Mouse (Mus musculus) adrenal gland, postnatal 14 days (tissue): ENCODE data around the gene Plp2. TPM values are rescaled to one million over a fixed set of nuclear protein-coding genes. Genes with fewer than 3 reads are reported as not detected.
A peak's percentile ranks its signal among the peaks of the same experiment; 100 is the strongest.

ENCODE experiments used
- DNase-seq: peaks from one replicate; pipeline ENCODE4 v3.0.0; 2021; ENCODE audit warnings: mixed read lengths
- total RNA-seq: library from RNA; stranded (reverse); gene quantifications from 2 replicates; pipeline ENCODE4 v1.2.3, GENCODE M21; 2021

Plp2 gene
- total RNA-seq, 1 experiment from 2014 or later = 75.2 TPM

DNA sequence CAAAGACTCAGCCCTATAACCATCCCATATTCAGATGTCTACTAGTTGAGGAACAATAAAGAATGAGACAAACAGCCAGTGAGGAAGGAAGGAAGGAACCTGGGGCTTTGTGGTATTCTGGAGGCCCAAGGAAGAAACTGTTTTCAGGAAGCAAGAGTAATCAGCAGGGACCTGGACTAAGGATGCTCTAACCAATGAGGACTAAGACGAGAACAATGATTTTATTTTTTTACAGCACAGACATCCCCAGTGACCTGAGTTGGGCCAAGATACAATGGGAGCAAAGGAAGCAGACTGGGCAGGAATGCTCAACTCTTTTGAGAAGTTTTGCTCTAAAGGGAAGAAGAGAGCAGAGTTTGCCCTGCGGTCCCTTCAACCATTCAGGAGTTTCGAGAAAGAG lies 8.3 kb downstream of the Plp2 start:
- DNase-seq = no peak

DNA sequence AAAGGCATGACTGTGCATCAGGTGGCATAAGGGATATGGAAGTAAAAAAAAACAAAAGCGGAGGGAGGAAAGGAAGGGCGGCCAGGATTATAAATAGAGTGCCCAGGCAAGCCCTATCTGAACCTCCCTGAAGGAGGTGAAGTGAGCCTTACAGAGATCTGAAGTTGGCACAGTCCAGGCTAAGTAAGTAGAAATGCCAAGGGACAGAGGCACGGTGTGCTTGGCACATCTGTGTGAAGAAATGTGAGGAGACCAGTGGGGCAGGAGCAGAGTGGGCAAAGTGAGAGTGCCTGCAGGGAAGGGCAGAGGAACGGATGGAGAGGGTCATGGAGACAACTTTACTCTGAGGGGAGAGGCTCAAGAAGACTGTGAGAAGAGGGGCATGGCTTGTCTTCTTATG lies 10.1 kb downstream of the Plp2 start:
- DNase-seq = peak; percentile 21

DNA sequence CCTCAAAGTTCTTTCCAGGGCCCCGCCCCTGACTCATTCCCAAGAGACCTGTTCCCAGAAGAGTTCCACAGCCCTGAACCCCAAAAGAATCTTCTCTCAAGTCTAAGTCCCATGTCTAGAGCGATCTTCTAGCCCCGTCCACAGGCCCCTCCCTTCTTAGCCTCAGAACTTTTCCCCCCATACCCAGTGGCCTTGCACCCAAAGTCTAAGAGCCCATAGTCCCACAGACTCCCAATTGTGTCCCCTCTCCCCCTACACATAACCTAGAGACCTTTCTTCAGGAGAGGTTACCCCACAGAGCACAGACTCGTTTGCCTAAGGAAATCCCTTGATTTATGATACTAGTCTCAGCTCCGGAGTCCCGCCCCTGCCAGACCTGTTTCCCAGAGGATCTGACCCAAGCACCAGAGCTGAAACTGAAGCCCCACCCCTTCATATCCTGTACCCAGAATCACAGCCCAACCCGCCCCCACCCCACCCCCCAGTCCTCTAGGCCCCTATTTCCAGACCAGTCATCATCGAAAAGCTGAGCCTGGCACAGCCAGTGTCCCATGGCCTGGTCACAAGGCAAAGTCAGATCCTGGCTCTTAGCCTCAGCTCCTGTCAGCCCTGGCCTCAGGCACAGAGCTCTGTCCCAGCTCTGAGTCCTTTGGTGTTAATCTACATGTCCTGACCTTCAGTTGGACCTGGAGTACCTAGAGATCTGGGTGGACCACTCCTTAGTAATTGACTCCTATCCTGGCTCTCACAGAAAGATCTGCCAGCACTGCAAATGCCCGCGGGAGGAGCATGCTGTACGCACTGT lies 12.2 kb downstream of the Plp2 start:
- peak; percentile 47 for DNase-seq

DNA sequence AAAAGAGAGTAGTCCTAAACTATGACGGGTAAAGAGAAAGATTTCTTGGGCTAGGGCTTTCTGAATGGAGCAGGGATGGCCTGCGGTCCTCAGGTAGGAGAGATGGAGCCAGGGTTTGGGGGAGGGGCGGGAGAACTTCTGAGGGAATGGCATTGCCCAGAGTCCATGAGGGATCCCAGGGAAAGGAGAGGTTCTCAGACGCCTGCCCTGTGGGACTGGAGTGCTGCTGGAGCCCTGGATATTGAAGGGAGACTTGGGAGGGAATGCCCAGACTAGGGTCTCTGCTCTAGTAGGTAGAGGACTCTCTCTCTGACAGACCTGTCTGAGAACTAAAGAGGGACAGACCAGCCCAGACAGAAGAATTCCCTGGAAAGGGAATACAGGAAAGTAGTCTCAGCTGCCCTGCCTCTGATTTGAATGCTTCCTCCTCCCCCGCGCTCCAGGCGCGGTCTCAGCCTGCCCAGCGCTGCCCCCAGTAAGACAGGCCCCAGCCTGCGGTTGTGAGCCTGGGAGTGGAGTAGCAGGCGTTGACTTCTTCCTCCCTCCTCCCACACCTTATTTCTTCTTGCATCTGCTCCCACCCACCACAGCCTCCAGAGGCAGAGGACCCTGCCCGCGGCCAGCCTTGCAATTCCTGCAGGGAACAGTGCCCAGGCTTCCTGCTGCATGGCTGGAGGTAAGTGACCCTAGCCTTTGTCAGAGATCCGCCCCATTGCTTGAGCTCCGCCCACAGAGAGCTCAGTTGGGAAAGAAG lies 13.0 kb downstream of the Plp2 start:
- peak; percentile 68 for DNase-seq

DNA sequence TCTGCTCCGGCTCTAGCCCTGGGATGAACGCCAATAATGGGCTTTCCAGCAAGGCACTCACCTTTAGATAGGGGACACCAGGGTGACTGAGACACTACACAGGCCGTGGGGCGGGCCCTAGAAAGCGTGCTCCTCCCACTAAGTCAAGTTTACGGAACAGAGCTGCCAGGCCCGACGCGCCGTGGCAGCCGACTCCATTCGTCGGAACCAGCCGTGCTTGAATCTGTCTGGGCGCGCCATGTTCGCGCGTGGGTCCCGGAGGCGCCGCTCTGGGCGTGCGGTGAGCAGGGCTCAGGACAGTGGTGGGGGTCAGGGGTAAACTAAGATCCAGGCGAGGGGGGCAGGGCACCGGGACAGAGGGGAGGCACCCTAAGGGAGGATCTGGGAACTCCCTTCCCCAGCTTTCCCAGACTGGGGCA lies 14.0 kb downstream of the Plp2 start, which contains the start of gene Prickle3:
Gene Prickle3, plus strand, starts transcription at position 40 of the 419 bp plus-strand sequence.
- peak; percentile 79 for DNase-seq

DNA sequence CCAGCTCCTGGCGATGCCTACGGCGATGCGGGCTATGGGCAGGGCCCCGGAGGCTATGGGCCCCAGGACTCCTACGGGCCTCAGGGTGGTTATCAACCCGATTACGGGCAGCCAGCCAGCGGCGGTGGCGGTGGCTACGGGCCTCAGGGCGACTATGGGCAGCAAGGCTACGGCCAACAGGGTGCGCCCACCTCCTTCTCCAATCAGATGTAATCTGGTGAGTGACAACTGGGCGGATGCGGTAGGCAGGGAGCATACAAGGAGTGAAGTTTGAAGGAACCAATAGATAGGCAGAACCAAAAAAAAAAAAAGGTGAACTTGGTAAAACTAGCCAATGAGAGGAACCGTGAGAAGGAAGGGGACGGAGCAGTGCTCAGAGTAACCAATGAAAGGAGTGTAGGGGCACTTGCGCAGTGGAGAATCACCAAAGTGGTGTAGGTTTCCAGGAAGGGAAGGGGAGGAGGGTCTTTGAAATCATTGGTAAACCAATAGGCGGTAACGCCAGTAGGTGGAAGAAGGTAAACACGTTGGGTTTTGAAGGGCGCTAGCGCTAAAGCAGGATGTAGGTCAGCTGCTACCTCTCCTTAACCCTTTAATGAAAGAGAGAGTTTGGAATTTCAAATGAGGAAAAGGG lies 22.4 kb downstream of the Plp2 start:
- peak; percentile 87 for DNase-seq

DNA sequence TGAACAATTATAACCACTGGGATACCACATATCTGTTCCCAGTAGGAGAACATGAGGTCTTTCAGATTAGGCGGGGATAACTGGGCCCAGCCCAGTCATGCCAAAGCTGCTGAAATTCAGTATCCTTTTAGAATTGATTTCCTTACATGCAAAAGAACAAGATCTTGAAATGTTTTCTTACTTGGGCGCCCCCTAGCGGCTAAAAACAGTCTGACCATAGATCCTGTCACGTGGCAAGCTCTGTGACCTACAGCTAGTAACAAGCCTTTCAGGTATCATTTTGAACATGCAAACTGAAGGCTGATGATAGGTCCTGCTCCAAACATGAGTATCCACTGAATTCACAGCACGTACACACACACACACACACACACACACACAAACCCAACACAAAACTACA lies 25.8 kb downstream of the Plp2 start:
- DNase-seq = peak; percentile 89

DNA sequence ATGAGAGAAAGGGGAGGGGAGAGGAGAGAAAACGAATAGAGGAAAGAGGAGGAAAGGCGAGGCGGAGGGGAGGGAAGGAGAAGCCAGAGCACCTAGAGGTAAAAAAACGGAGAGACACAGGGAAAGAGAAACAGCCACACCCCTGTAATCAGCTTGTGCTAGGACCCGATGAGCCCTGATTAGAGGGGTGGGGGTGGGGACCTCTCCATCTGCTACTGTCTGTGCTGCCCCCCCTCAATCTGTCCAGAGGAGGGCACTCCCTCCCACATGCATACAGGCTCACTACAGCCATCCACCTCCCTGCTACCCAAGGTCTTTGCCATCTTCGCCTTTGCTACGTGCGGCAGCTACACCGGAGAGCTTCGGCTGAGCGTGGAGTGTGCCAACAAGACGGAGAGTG lies 30.4 kb downstream of the Plp2 start:
- no peak for DNase-seq

DNA sequence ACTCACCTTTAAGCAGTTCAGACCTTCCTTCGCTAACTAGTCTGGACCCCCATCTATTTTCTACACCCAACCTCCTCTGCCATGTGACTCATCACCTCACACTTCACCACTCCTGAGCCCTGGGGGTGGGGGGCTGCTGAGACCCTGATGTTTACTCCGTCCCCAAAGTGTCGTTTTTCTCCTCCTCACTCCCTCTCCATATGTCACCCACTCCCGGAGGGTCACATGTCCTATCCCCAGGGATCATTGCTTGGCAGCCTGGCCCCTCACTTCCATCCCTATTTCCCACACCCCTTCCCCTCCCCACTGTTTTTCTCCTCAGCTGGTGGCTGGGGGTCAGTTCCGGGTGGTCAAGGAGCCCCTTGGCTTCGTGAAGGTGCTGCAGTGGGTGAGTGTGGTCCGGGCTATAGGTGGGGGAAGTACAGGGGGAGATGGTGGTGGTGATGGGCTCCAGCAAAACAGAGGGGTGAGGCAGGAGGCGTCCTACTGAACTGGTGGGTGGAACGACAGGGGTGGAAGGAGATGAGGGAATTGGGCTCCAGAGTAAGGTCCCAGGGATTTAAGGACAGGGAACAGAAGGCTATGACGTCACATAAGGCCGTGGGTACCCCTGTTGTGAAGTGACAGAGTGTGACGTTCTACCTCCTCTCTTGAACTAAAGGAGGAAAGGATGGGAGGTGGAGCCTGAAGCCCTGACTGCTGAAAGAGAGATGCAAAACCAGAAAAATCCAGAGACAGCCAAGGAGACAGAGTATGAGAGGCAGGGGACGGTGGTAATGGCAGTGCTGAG lies 31.5 kb downstream of the Plp2 start:
- DNase-seq = no peak

DNA sequence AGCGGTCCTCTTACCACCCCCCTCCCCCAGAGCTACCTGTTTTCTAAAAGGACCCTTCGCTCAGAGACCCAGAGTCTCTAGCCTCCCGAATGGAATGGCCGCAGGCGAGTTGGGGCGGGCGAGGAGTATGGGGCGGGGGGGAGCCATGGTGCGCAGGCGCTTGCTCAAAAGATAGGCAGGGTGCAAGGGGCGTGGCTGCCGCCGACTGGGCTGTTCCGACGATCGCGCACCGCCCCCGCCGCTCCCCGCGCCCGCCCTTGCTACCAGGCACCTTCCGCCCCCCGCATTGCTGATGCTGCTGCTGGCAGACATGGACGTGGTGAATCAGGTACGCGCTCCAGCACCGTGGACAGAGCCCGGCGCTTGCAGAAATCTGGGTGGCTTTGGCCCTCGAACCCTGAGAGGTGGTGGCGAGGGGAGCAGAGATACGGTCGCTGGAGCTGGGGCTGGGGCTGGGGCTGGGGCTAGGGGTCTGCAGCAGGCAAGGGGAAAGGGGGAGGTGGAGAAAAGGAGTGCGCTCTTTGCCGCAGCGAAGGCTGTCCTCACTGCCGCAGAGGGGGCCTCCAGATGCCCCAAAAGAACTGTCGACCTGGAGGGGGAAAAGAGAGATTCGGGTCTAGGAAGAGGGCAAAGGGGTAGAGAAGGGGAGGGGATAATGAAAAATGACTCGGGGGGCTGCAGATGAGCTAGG lies 32.6 kb downstream of the Plp2 start, which contains the start of gene Syp:
Gene Syp, plus strand, starts transcription at position 71 of the 691 bp plus-strand sequence.
- peak; percentile 91 for DNase-seq

DNA sequence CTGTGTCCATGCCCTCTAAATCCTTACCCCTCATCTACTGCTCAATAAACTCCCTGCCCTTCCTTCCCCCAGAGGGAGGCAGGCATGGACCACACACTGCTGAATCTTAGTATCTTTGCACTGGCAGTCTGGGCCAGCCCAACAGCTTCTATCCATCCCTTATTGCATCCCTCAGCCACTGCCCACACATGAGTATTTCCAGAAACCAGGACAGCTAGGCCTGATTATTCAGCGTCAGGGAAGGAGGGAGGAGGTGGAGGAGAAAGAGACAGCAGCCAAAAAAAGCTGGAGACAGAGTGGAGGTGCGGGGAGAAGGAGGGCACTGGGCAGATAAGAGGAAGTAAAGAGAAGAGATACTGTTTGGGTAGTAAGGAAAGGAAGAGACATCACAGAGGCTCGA lies 36.1 kb downstream of the Plp2 start:
- DNase-seq = no peak

DNA sequence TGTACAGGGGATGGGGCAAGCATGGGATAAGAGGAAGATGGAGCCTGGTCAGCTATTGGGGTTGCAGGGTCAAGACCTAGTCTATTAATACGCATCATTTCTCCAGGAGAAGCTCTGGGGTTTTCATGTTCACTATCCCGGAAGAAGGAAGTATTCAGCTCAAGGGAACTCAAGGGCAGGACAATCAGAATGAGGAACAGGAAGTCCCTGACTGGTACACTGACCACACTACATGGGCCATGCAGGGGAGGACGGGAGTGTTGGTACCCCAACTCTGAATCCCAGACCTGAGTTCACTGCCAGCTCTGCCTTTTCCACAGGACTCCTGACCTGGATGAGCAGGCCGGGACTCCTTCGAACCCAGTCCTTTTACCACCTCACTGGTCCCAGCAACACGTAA lies 38.6 kb downstream of the Plp2 start:
- no peak for DNase-seq

Other genes with a start within 250 kb of the Plp2 start
- gene Foxp3, start 97.7 kb downstream of the Plp2 start, total RNA-seq = 0.48 and 1.1 TPM in 2 replicates
- gene Ppp1r3f, start 97.1 kb downstream of the Plp2 start, total RNA-seq = 3.0 and 4.1 TPM in 2 replicates
- gene Ccdc22, start 65.9 kb downstream of the Plp2 start, total RNA-seq = 17.7 and 20.7 TPM in 2 replicates
- gene Cacna1f, start 64.3 kb downstream of the Plp2 start, total RNA-seq = not detected in 2 replicates
- gene Syp, start 32.9 kb downstream of the Plp2 start, total RNA-seq = 41.0 and 57.2 TPM in 2 replicates
- 16.0 and 19.8 TPM in 2 replicates for gene Prickle3, start 14.1 kb downstream of the Plp2 start, total RNA-seq
- 4.2 and 5.1 TPM in 2 replicates for gene Magix, start 9.9 kb upstream of the Plp2 start, total RNA-seq
- gene Gpkow, start 25.7 kb upstream of the Plp2 start, total RNA-seq = 45.4 and 47.9 TPM in 2 replicates
- 51.1 and 57.3 TPM in 2 replicates for gene Wdr45, start 42.9 kb upstream of the Plp2 start, total RNA-seq
- gene Gm45208, start 50.9 kb upstream of the Plp2 start, total RNA-seq = 0.52 TPM in 1 of 2 replicates, not detected in the other
- gene Praf2, start 57.0 kb upstream of the Plp2 start, total RNA-seq = 11.1 and 11.8 TPM in 2 replicates
- gene Ccdc120, start 79.5 kb upstream of the Plp2 start, total RNA-seq = 4.2 TPM in 2 replicates
- gene Tfe3, start 91.2 kb upstream of the Plp2 start, total RNA-seq = 41.0 and 45.4 TPM in 2 replicates
- gene Gripap1, start 118.4 kb upstream of the Plp2 start, total RNA-seq = 49.0 and 56.4 TPM in 2 replicates
- gene Kcnd1, start 150.9 kb upstream of the Plp2 start, total RNA-seq = 0.93 and 1.3 TPM in 2 replicates
- gene Otud5, start 170.0 kb upstream of the Plp2 start, total RNA-seq = 62.4 and 64.8 TPM in 2 replicates
- gene Pim2, start 206.9 kb upstream of the Plp2 start, total RNA-seq = 7.4 and 9.8 TPM in 2 replicates
- 33.4 and 38.0 TPM in 2 replicates for gene Slc35a2, start 212.6 kb upstream of the Plp2 start, total RNA-seq
- 94.6 and 98.0 TPM in 2 replicates for gene Pqbp1, start 227.9 kb upstream of the Plp2 start, total RNA-seq
- gene Timm17b, start 228.0 kb upstream of the Plp2 start, total RNA-seq = 83.5 and 99.8 TPM in 2 replicates
- not detected in 2 replicates for gene Gm10491, start 236.4 kb upstream of the Plp2 start, total RNA-seq
- not detected in 2 replicates for gene Gm10490, start 238.2 kb upstream of the Plp2 start, total RNA-seq
- gene Pcsk1n, start 248.4 kb upstream of the Plp2 start, total RNA-seq = 40.3 and 50.2 TPM in 2 replicates